Mouse (Mus musculus) layer of hippocampus, adult 2 months (tissue): Measurements from ENCODE around the gene Stab2. TPM values are rescaled to one million over a fixed set of nuclear protein-coding genes. Genes with fewer than 3 reads are reported as not detected.

Experiments used
- DNase-seq, 2 experiments: peaks; one replicate each; pipeline ENCODE4 v3.0.0; 2022; ENCODE audit warnings: low spot score in 2 of 2
- H3K27ac ChIP-seq: fragments of 200-600 bp; 2 replicates; pipeline ENCODE4 v1.8.1; 2022
- H3K4me3 ChIP-seq: fragments of 200-600 bp; 2 replicates; pipeline ENCODE4 v1.8.1; 2022; ENCODE audit warnings: mild to moderate bottlenecking
- CTCF ChIP-seq: fragments of 200-600 bp; conservative IDR thresholded peaks from 2 replicates; pipeline ENCODE4 v1.8.1; 2022; ENCODE audit warnings: antibody characterized with exemption, mild to moderate bottlenecking, moderate library complexity
- total RNA-seq, 2 experiments: library from RNA; stranded (reverse); gene quantifications; 2 replicates each; pipeline ENCODE4 v1.2.3; 2021

The Stab2 gene
- total RNA-seq, 2 experiments from 2014 or later, result 0.54 to 0.61 TPM

GRCm38 (mm10) chr10:86825871-86826522 is 181.8 kb downstream of the Stab2 start:
- Histone ChIP-seq H3K27ac (no peak overlapping the region; the same call in 1 of the 2 replicates), H3K4me3 (no peak overlapping the region)
- TF ChIP-seq CTCF, result no peak
- no peak for DNase-seq

DNA sequence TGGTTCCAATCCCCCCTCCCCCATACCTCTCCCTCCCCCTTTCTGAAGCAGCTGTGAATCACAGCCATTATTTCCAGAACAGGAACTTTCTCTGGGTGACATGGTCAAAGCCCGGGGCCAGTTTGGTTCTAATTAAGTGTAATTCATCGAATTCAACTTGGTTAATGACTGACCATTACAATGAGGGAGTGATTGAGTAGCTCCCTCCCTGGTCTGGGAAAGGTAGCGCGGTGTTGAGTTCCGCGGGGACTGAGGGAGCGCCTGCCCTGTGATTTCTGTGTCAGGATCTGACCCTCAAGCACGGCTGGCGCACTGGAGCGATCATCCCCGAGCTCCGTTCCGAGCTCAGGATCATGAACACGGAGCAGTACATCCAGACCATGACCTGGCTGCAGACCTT is 183.0 kb downstream of the Stab2 start:
- Histone ChIP-seq H3K4me3 (no peak overlapping the region), H3K27ac (no peak overlapping the region)
- TF ChIP-seq CTCF, result no peak
- no peak for DNase-seq

DNA sequence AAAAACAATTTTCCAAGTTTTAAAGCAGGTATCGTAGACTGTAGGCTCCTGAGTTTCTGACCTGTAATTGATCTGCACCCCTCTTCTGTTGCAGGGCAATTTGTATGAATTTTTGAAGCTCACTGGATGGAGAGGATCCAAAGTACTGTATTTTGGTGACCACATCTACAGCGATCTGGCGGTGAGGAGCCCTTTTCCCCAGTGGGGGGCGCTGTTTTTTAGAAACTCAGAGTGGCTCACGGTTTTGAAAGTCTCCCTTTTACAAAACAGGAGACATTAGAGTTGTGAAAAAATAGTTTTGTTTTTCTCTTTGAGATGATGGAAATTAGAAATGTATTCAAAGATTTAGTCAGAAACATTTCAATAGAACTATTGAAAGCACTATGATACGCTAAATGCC is 183.7 kb downstream of the Stab2 start:
- H3K27ac ChIP-seq, result no peak overlapping the region
- no peak for DNase-seq
- no peak overlapping the region for H3K4me3 ChIP-seq
- peak; percentile 68 for TF ChIP-seq CTCF

DNA sequence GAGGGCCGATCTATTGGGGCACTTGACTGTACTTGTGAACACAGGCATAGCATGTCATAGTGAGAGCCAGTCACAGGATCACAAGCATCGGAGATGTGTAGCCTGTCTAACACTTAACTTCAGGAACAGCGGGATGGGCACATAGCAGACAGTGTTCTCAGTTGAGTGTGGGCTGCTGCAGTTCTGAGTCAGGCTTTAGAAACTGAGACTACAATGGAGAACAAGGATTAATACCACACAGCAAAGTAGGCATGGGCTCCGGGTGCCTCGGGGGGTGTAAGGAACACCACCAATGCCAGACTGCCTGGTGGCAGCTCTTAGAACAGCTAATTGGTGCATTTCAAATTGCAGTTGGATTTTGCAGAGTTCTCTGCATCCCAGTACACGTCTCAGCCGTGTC is 186.8 kb downstream of the Stab2 start:
- DNase-seq, result peak in 1 of 2 experiments; percentile 29
- Histone ChIP-seq H3K27ac (peak overlapping the region; percentile 56; the same call in 1 of the 2 replicates), H3K4me3 (no peak overlapping the region)
- 0 out of 2 replicates have a peak, but pooled peaks have one; percentile 17 for TF ChIP-seq CTCF

GRCm38 (mm10) chr10:86819649-86820165 is 188.1 kb downstream of the Stab2 start:
- peak; percentile 41 for TF ChIP-seq CTCF
- H3K27ac ChIP-seq, result peak overlapping the region; percentile 56
- DNase-seq, result peak in 1 of 2 experiments; percentile 36
- H3K4me3 ChIP-seq, result peak overlapping the region; percentile 11; the same call in 1 of the 2 replicates

GRCm38 (mm10) chr10:86815133-86815532 is 192.7 kb downstream of the Stab2 start:
- DNase-seq, result no peak
- no peak overlapping the region for H3K27ac ChIP-seq
- TF ChIP-seq CTCF, result no peak
- H3K4me3 ChIP-seq, result no peak overlapping the region

GRCm38 (mm10) chr10:86814292-86815131 is 193.3 kb downstream of the Stab2 start:
- Histone ChIP-seq H3K27ac (peak overlapping the region; percentile 0; the same call in 1 of the 2 replicates), H3K4me3 (no peak overlapping the region)
- TF ChIP-seq CTCF, result no peak
- no peak for DNase-seq

DNA sequence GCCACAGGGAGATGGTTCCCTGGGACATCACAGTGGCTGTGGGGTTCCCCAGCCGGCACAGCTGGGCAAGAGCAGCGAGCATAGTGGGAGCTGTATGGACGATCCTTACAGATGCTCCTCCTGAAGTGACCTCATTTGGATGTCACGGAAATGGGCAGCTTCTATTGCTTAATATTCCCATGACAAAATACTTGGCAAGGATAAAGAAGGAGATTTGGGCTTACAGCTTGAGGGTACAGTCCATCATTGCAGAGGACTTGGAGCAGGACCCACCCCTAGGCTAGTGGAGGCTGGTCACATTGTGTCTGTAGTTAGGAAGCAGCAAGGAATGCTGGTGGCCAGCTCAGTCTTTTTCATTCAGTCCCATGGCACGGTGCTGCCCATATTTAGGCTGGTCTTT is 197.2 kb downstream of the Stab2 start:
- Histone ChIP-seq H3K4me3 (no peak overlapping the region), H3K27ac (peak overlapping the region; percentile 71)
- no peak for DNase-seq
- TF ChIP-seq CTCF, result no peak

DNA sequence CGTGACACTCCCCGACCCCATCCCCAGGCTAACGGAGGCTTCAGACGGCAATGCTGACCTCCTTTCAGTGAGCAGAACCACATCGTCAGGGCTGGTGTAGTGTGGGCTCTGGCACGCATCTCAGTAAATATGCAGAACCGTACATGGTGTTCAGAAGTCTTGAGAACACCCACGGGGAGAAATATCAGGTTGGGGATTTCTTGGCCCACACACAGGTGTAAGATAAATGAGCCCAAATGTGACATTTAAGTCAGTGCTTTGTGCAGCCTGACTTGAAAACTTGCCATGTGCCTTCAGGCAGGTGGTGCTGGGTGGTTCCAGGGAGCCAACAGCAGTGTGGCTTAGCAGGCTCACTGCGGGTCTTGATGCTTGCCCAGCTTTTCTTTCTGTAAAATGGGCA is 197.8 kb downstream of the Stab2 start:
- no peak for TF ChIP-seq CTCF
- Histone ChIP-seq H3K27ac (peak overlapping the region; percentile 71; the same call in 1 of the 2 replicates), H3K4me3 (no peak overlapping the region)
- peak in 1 of 2 experiments; percentile 26 for DNase-seq

GRCm38 (mm10) chr10:86808013-86808758 is 199.6 kb downstream of the Stab2 start:
- no peak for DNase-seq
- H3K4me3 ChIP-seq, result no peak overlapping the region
- no peak for TF ChIP-seq CTCF
- peak overlapping the region; percentile 48; the same call in 1 of the 2 replicates for H3K27ac ChIP-seq

DNA sequence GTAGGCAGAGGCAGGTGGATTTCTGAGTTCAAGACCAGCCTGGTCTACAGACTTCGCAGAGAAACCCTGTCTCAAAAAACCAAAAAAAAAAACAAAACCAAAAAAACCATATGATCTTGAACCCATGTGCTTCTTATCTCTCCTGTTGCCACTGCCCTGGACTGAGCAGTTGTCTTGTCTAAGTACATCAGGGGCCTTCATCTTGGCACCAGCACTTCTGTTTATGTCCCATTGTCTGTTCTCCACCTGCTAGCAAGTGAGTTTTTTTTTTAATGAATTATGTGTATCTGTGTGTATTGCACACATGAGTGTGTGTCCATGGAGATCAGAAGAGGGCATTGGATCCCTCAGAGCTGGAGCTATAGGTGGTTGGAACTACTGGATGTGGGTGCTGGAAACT is 200.5 kb downstream of the Stab2 start:
- DNase-seq, result no peak
- TF ChIP-seq CTCF, result no peak
- Histone ChIP-seq H3K27ac (peak overlapping the region; percentile 48; the same call in 1 of the 2 replicates), H3K4me3 (no peak overlapping the region)

- Histone ChIP-seq H3K4me3 (no peak overlapping the region), H3K27ac (peak overlapping the region; percentile 70; the same call in 1 of the 2 replicates)
- no peak for DNase-seq
- no peak for TF ChIP-seq CTCF
Measured at GRCm38 (mm10) chr10:86796073-86796741, 211.6 kb downstream of the Stab2 start.
